Comparison of ENCODE assay signal across 8 mouse cellular contexts in genomic region chr15:102399229-102400221, GRCm38 (mm10). TPM values are rescaled to one million over a fixed set of nuclear protein-coding genes. Genes with fewer than 3 reads are reported as not detected.
A peak's percentile ranks its signal among the peaks of the same experiment; 100 is the strongest.
DNase-seq lines count a peak whose midpoint lies in the region; ATAC-seq lines count a peak whose summit lies in the region.

No protein-coding gene starts in this region.

- WGBS in embryonic facial prominence, embryonic 15.5 days: 3% methylated on average over 34 of the region's 34 CpGs
- 2% methylated on average over 34 of the region's 34 CpGs for WGBS in heart, embryonic 10.5 days
- WGBS in kidney, embryonic 14.5 days: 3% methylated on average over 34 of the region's 34 CpGs
- 3% methylated on average over 34 of the region's 34 CpGs for WGBS in liver, embryonic 11.5 days

- no peaks in the 10 kb centered on the region for H3K36me3 ChIP-seq in embryonic facial prominence, embryonic 15.5 days
- H3K36me3 ChIP-seq in heart, embryonic 10.5 days: no peaks in the 10 kb centered on the region
- no peaks in the 10 kb centered on the region for H3K36me3 ChIP-seq in kidney, embryonic 14.5 days (ENCODE audit: control insufficient read depth, insufficient read depth, low read length)
- no peaks in the 10 kb centered on the region for H3K36me3 ChIP-seq in liver, embryonic 11.5 days (ENCODE audit: control insufficient read depth, insufficient read depth, low read length)

- H3K27me3 ChIP-seq in embryonic facial prominence, embryonic 15.5 days: no peaks in the 10 kb centered on the region
- H3K27me3 ChIP-seq in heart, embryonic 10.5 days (ENCODE audit: insufficient read depth, poor library complexity, severe bottlenecking): no peaks in the 10 kb centered on the region
- no peaks in the 10 kb centered on the region for H3K27me3 ChIP-seq in kidney, embryonic 14.5 days (ENCODE audit: control insufficient read depth, insufficient read depth, low read length)
- H3K27me3 ChIP-seq in liver, embryonic 11.5 days (replicated peaks; ENCODE audit: control insufficient read depth, insufficient read depth, low read length): no peaks in the 10 kb centered on the region

- H3K9me3 ChIP-seq in embryonic facial prominence, embryonic 15.5 days (replicated peaks): no peaks in the 10 kb centered on the region
- H3K9me3 ChIP-seq in heart, embryonic 10.5 days: no peaks in the 10 kb centered on the region
- no peaks in the 10 kb centered on the region for H3K9me3 ChIP-seq in kidney, embryonic 14.5 days (ENCODE audit: control insufficient read depth, low read length)
- H3K9me3 ChIP-seq in liver, embryonic 11.5 days (ENCODE audit: control insufficient read depth, low read length): no peaks in the 10 kb centered on the region

- H3K4me3 ChIP-seq in embryonic facial prominence, embryonic 15.5 days (replicated peaks): peak overlapping the region; percentile 42
- H3K4me3 ChIP-seq in heart, embryonic 10.5 days: peak overlapping the region; percentile 67
- H3K4me3 ChIP-seq in kidney, embryonic 14.5 days (ENCODE audit: low read length): peak overlapping the region; percentile 37
- peak overlapping the region; percentile 61 for H3K4me3 ChIP-seq in liver, embryonic 11.5 days (ENCODE audit: low read depth, low read length)

- peak overlapping the region; percentile 35 for H3K9ac ChIP-seq in embryonic facial prominence, embryonic 15.5 days
- peak overlapping the region; percentile 50 for H3K9ac ChIP-seq in kidney, embryonic 14.5 days (ENCODE audit: low read depth, low read length)
- peak overlapping the region; percentile 85 for H3K9ac ChIP-seq in liver, embryonic 11.5 days (ENCODE audit: low read depth, low read length)

- H3K4me2 ChIP-seq in embryonic facial prominence, embryonic 15.5 days (replicated peaks): peak overlapping the region; percentile 62
- peak overlapping the region; percentile 59 for H3K4me2 ChIP-seq in kidney, embryonic 14.5 days (replicated peaks; ENCODE audit: low read depth, low read length)
- H3K4me2 ChIP-seq in liver, embryonic 11.5 days: peak overlapping the region; percentile 84

- peak overlapping the region; percentile 94 for H3K27ac ChIP-seq in embryonic facial prominence, embryonic 15.5 days (replicated peaks)
- H3K27ac ChIP-seq in heart, embryonic 10.5 days: peak overlapping the region; percentile 92
- peak overlapping the region; percentile 89 for H3K27ac ChIP-seq in kidney, embryonic 14.5 days (ENCODE audit: low read depth, low read length)
- H3K27ac ChIP-seq in liver, embryonic 11.5 days (ENCODE audit: low read depth, low read length): peak overlapping the region; percentile 87

- peak; percentile 78 for DNase-seq in layer of hippocampus, adult 11-12 months (ENCODE audit: low spot score)
- DNase-seq in layer of hippocampus, adult 9-10 months (ENCODE audit: low spot score): no peak
- DNase-seq in heart, embryonic 10.5 days (ENCODE audit: low spot score): peak; percentile 96
- peak; percentile 83 for DNase-seq in liver, embryonic 11.5 days (ENCODE audit: low spot score)
- peak; percentile 80 to 90 for DNase-seq in spleen, postnatal 4 days (ENCODE audit: low spot score in 2 of 2)

- H3K4me1 ChIP-seq in embryonic facial prominence, embryonic 15.5 days: peaks cover 24% of the 10 kb centered on the region
- H3K4me1 ChIP-seq in heart, embryonic 10.5 days: peaks cover 36% of the 10 kb centered on the region
- H3K4me1 ChIP-seq in kidney, embryonic 14.5 days (ENCODE audit: control insufficient read depth, insufficient read depth, low read length): peaks cover 15% of the 10 kb centered on the region; the same call in 1 of the 2 replicates
- peaks cover 43% of the 10 kb centered on the region for H3K4me1 ChIP-seq in liver, embryonic 11.5 days (replicated peaks; ENCODE audit: control insufficient read depth, insufficient read depth, low read length)

- peak; percentile 86 for ATAC-seq in embryonic facial prominence, embryonic 15.5 days (ENCODE audit: insufficient number of reproducible peaks, low FRiP score, low TSS enrichment, low read depth)
- ATAC-seq in kidney, embryonic 14.5 days (ENCODE audit: low FRiP score, low TSS enrichment): peak; percentile 88
- peak; percentile 81 for ATAC-seq in liver, embryonic 11.5 days (replicated peaks; ENCODE audit: low FRiP score)
- ATAC-seq in monocyte, adult 5-6 weeks (replicated peaks; ENCODE audit: insufficient number of reproducible peaks, low FRiP score, low TSS enrichment, poor library complexity, severe bottlenecking): peak; percentile 91

RNA-seq across cellular contexts. Expression of gene Sp1, which starts 6.4 kb away (rescaled TPM):
- polyA plus RNA-seq in embryonic facial prominence, embryonic 15.5 days (2015; fragmentation: Nextera tagmentation; extraction: Ambion mirVana): 10.0 and 11.8 TPM in 2 replicates
- 5.7 and 7.6 TPM in 2 replicates for polyA plus RNA-seq in heart, embryonic 10.5 days (2016; fragmentation: Nextera tagmentation; extraction: Ambion mirVana)
- polyA plus RNA-seq in kidney, embryonic 14.5 days (2014; fragmentation: Nextera tagmentation; extraction: Ambion mirVana): 16.5 and 16.8 TPM in 2 replicates
- 9.7 and 10.6 TPM in 2 replicates for polyA plus RNA-seq in liver, embryonic 11.5 days (2014; fragmentation: Nextera tagmentation; extraction: Ambion mirVana)
- total RNA-seq in monocyte, adult 5-6 weeks (2017): 66.1 to 99.7 TPM (median 74.8 TPM) in 3 replicates

RNA-seq across cellular contexts. Expression of gene Sp7, which starts 32.5 kb away (rescaled TPM):
- 35.4 and 35.8 TPM in 2 replicates for polyA plus RNA-seq in embryonic facial prominence, embryonic 15.5 days (2015; fragmentation: Nextera tagmentation; extraction: Ambion mirVana)
- polyA plus RNA-seq in heart, embryonic 10.5 days (2016; fragmentation: Nextera tagmentation; extraction: Ambion mirVana): 0.37 and 1.5 TPM in 2 replicates
- 1.0 and 2.0 TPM in 2 replicates for polyA plus RNA-seq in kidney, embryonic 14.5 days (2014; fragmentation: Nextera tagmentation; extraction: Ambion mirVana)
- 0.57 and 1.5 TPM in 2 replicates for polyA plus RNA-seq in liver, embryonic 11.5 days (2014; fragmentation: Nextera tagmentation; extraction: Ambion mirVana)
- total RNA-seq in monocyte, adult 5-6 weeks (2017): not detected in 3 replicates

RNA-seq across cellular contexts. Expression of gene Amhr2, which starts 45.6 kb away (rescaled TPM):
- polyA plus RNA-seq in embryonic facial prominence, embryonic 15.5 days (2015; fragmentation: Nextera tagmentation; extraction: Ambion mirVana): 0.59 and 0.75 TPM in 2 replicates
- 1.6 and 2.4 TPM in 2 replicates for polyA plus RNA-seq in heart, embryonic 10.5 days (2016; fragmentation: Nextera tagmentation; extraction: Ambion mirVana)
- 0.51 and 0.95 TPM in 2 replicates for polyA plus RNA-seq in kidney, embryonic 14.5 days (2014; fragmentation: Nextera tagmentation; extraction: Ambion mirVana)
- polyA plus RNA-seq in liver, embryonic 11.5 days (2014; fragmentation: Nextera tagmentation; extraction: Ambion mirVana): 1.1 and 1.6 TPM in 2 replicates
- 0.86 TPM in 1 of 3 replicates, not detected in the others for total RNA-seq in monocyte, adult 5-6 weeks (2017)

RNA-seq across cellular contexts. Expression of gene Aaas, which starts 49.0 kb away (rescaled TPM):
- 61.2 and 63.0 TPM in 2 replicates for polyA plus RNA-seq in embryonic facial prominence, embryonic 15.5 days (2015; fragmentation: Nextera tagmentation; extraction: Ambion mirVana)
- 87.7 and 96.4 TPM in 2 replicates for polyA plus RNA-seq in heart, embryonic 10.5 days (2016; fragmentation: Nextera tagmentation; extraction: Ambion mirVana)
- 73.3 and 84.7 TPM in 2 replicates for polyA plus RNA-seq in kidney, embryonic 14.5 days (2014; fragmentation: Nextera tagmentation; extraction: Ambion mirVana)
- polyA plus RNA-seq in liver, embryonic 11.5 days (2014; fragmentation: Nextera tagmentation; extraction: Ambion mirVana): 99.3 and 108 TPM in 2 replicates
- total RNA-seq in monocyte, adult 5-6 weeks (2017): 16.5 to 50.9 TPM (median 46.2 TPM) in 3 replicates

RNA-seq across cellular contexts. Expression of gene Prr13, which starts 59.3 kb away (rescaled TPM):
- 89.4 and 93.7 TPM in 2 replicates for polyA plus RNA-seq in embryonic facial prominence, embryonic 15.5 days (2015; fragmentation: Nextera tagmentation; extraction: Ambion mirVana)
- polyA plus RNA-seq in heart, embryonic 10.5 days (2016; fragmentation: Nextera tagmentation; extraction: Ambion mirVana): 82.8 and 101 TPM in 2 replicates
- 87.7 and 92.6 TPM in 2 replicates for polyA plus RNA-seq in kidney, embryonic 14.5 days (2014; fragmentation: Nextera tagmentation; extraction: Ambion mirVana)
- 155 and 157 TPM in 2 replicates for polyA plus RNA-seq in liver, embryonic 11.5 days (2014; fragmentation: Nextera tagmentation; extraction: Ambion mirVana)
- 233 to 280 TPM (median 259 TPM) in 3 replicates for total RNA-seq in monocyte, adult 5-6 weeks (2017)

Comparison
In these comparisons a context has a peak if more than half of its experiments do, and no peak if none do; other contexts are left out.
1. H3K9ac ChIP-seq: peak in every context shown above with its lines; median percentile 85 in liver, embryonic 11.5 days; 50 in kidney, embryonic 14.5 days; 35 in embryonic facial prominence, embryonic 15.5 days.
2. RNA of gene Sp7, which starts 32.5 kb away (polyA plus RNA-seq): 35.4 to 35.8 TPM in embryonic facial prominence, embryonic 15.5 days; 1.0 to 2.0 TPM in kidney, embryonic 14.5 days, 0.57 to 1.5 TPM in liver, embryonic 11.5 days and 0.37 to 1.5 TPM in heart, embryonic 10.5 days; every median in the first group is over 10 times any median in the second.
3. Peak in every context shown above with its lines, with median percentiles within 50 percentile points of each other: ATAC-seq, H3K27ac ChIP-seq, H3K4me2 ChIP-seq and H3K4me3 ChIP-seq.